In genomic region chr4:154011646-154012089, GRCm38 (mm10) we compare ENCODE assay signal across 8 mouse cellular contexts. TPM values are rescaled to one million over a fixed set of nuclear protein-coding genes. Genes with fewer than 3 reads are reported as not detected.
DNase-seq lines count a peak whose midpoint lies in the region; ATAC-seq and TF ChIP-seq lines count a peak whose summit lies in the region.

Gene Lrrc47, plus strand, starts transcription at chr4:154011731.

- H3K9ac ChIP-seq in forebrain, embryonic 16.5 days (replicated peaks; ENCODE audit: low read depth, low read length) = peak within 1 kb of the TSS; percentile 88
- H3K9ac ChIP-seq in lung, embryonic 16.5 days (ENCODE audit: low read length) = peak within 1 kb of the TSS; percentile 89

- H3K27me3 ChIP-seq in forebrain, embryonic 16.5 days (replicated peaks; ENCODE audit: control insufficient read depth, insufficient read depth, low read length) = no peaks in the 10 kb centered on the region
- no peaks in the 10 kb centered on the region for H3K27me3 ChIP-seq in lung, embryonic 16.5 days (ENCODE audit: control insufficient read depth, insufficient read depth, low read depth, low read length)
- no peaks in the 10 kb centered on the region for H3K27me3 ChIP-seq in thymus, adult 2 months (ENCODE audit: control insufficient read depth, insufficient read depth, low read length)

- H3K4me1 ChIP-seq in forebrain, embryonic 16.5 days (replicated peaks; ENCODE audit: control insufficient read depth, insufficient read depth, low read length) = peaks cover 19% of the 10 kb centered on the region
- H3K4me1 ChIP-seq in lung, embryonic 16.5 days (replicated peaks; ENCODE audit: control insufficient read depth, insufficient read depth, low read length) = peaks cover 11% of the 10 kb centered on the region
- peaks cover 23% of the 10 kb centered on the region for H3K4me1 ChIP-seq in thymus, adult 2 months (replicated peaks; ENCODE audit: control insufficient read depth, insufficient read depth, low read length)

- H3K36me3 ChIP-seq in forebrain, embryonic 16.5 days (ENCODE audit: control insufficient read depth, insufficient read depth) = peaks cover 8% of the 10 kb centered on the region
- peaks cover 7% of the 10 kb centered on the region for H3K36me3 ChIP-seq in lung, embryonic 16.5 days (ENCODE audit: control insufficient read depth, insufficient read depth, low read length)
- H3K36me3 ChIP-seq in thymus, adult 2 months (ENCODE audit: control insufficient read depth, insufficient read depth, low read length) = peaks cover 5% of the 10 kb centered on the region

- WGBS in forebrain, embryonic 16.5 days = 0% methylated on average over 46 of the region's 59 CpGs
- under 1% methylated on average over 52 of the region's 59 CpGs for WGBS in lung, embryonic 16.5 days
- under 1% methylated on average over 59 of the region's 59 CpGs for WGBS in thymus, adult 2 months

- peak within 1 kb of the TSS; percentile 98 for H3K4me3 ChIP-seq in forebrain, embryonic 16.5 days (replicated peaks; ENCODE audit: low read length)
- peak within 1 kb of the TSS; percentile 79 for H3K4me3 ChIP-seq in lung, embryonic 16.5 days (ENCODE audit: low read length)
- H3K4me3 ChIP-seq in thymus, adult 2 months (ENCODE audit: control insufficient read depth, insufficient read depth, low read length) = peak within 1 kb of the TSS; percentile 96

- ATAC-seq in forebrain, embryonic 16.5 days = peak; percentile 96
- ATAC-seq in lung, embryonic 16.5 days (ENCODE audit: low read depth) = peak; percentile 95

- DNase-seq in MEL-GATA-1-ER (ENCODE audit: extremely low read depth, low read depth) = peak; percentile 52
- DNase-seq in cerebellum, adult 11-12 months = peak; percentile 86
- DNase-seq in heart, postnatal 25 days (ENCODE audit: low spot score) = peak; percentile 68
- peak; percentile 78 to 89 for DNase-seq in layer of hippocampus, adult 18-20 months (ENCODE audit: low spot score in 2 of 2)
- DNase-seq in ovary, adult 18-20 months (ENCODE audit: low spot score) = peak; percentile 71
- peak; percentile 79 for DNase-seq in thymus, adult 2 months

- peak within 1 kb of the TSS; percentile 0; the same call in 1 of the 2 replicates for H3K27ac ChIP-seq in forebrain, embryonic 16.5 days (ENCODE audit: low read length)
- H3K27ac ChIP-seq in lung, embryonic 16.5 days (ENCODE audit: low read length) = no peak within 1 kb of the TSS
- H3K27ac ChIP-seq in thymus, adult 2 months (ENCODE audit: control insufficient read depth, insufficient read depth, low read length) = no peak within 1 kb of the TSS

- no peaks in the 10 kb centered on the region for H3K9me3 ChIP-seq in forebrain, embryonic 16.5 days (ENCODE audit: control insufficient read depth, low read length)
- no peaks in the 10 kb centered on the region for H3K9me3 ChIP-seq in lung, embryonic 16.5 days (ENCODE audit: control insufficient read depth, low read length)

- peak; percentile 76; the same call in 1 of the 2 replicates for TF ChIP-seq POLR2A in thymus, adult 2 months (IDR thresholded peaks at IDR 0.05; ENCODE audit: control insufficient read depth, extremely low read depth, insufficient read depth, low read length, poor library complexity)

- peak within 1 kb of the TSS; percentile 100 for H3K4me2 ChIP-seq in forebrain, embryonic 16.5 days (ENCODE audit: low read length)
- peak within 1 kb of the TSS; percentile 87 for H3K4me2 ChIP-seq in lung, embryonic 16.5 days (ENCODE audit: low read depth, low read length)

- TF ChIP-seq CTCF in thymus, adult 2 months (IDR thresholded peaks at IDR 0.05; ENCODE audit: borderline replicate concordance, control insufficient read depth, extremely low read depth, insufficient read depth, low read length, poor library complexity) = no peak

- intact Hi-C loops in heart, postnatal 25 days (cut with DNase I) = loop anchor here (2.0 kb wide), 1 partner anchor 37 kb away; the partner anchor contains the start of genes Cep104 and Dffb

RNA-seq across cellular contexts. Expression of gene Lrrc47, which starts in this region (rescaled TPM):
- 22.2 and 25.4 TPM in 2 replicates for polyA plus RNA-seq in forebrain, embryonic 16.5 days (2015; fragmentation: Nextera tagmentation; extraction: Ambion mirVana)
- 10 to 100 TPM; 28.3 to 30.2 TPM for total RNA-seq in heart, postnatal 25 days (2021)
- 10 to 100 TPM; 55.6 to 68.0 TPM for total RNA-seq in layer of hippocampus, adult 18-20 months (2021)
- 12.2 and 12.8 TPM in 2 replicates for polyA plus RNA-seq in lung, embryonic 16.5 days (2015; fragmentation: Nextera tagmentation; extraction: Ambion mirVana)
- 118 and 144 TPM in 2 replicates for polyA plus RNA-seq in thymus, adult 2 months (2012; rRNA removed)
